Mouse (Mus musculus): Measurements from ENCODE around the gene Tmprss13.

The Tmprss13 gene

GRCm38 (mm10) chr9:45382336-45382735, 63.4 kb downstream of the Tmprss13 start:
- peak; percentile 29 to 39 for DNase-seq (ENCODE audit: low spot score in 2 of 2)

- DNase-seq (ENCODE audit: low spot score in 2 of 2): no peak
Observed at GRCm38 (mm10) chr9:45382834-45383233, 63.9 kb downstream of the Tmprss13 start.

GRCm38 (mm10) chr9:45383883-45384282, 65.0 kb downstream of the Tmprss13 start:
- DNase-seq (ENCODE audit: low spot score in 2 of 2): no peak

GRCm38 (mm10) chr9:45386698-45387097, 67.8 kb downstream of the Tmprss13 start:
- no peak for DNase-seq (ENCODE audit: low spot score in 2 of 2)

- DNase-seq (ENCODE audit: low spot score in 2 of 2): peak in 1 of 2 experiments; percentile 79
Observed at GRCm38 (mm10) chr9:45388385-45388994, 69.6 kb downstream of the Tmprss13 start.

GRCm38 (mm10) chr9:45389596-45389995, 70.7 kb downstream of the Tmprss13 start:
- no peak for DNase-seq (ENCODE audit: low spot score in 2 of 2)

GRCm38 (mm10) chr9:45391299-45391698, 72.4 kb downstream of the Tmprss13 start:
- DNase-seq (ENCODE audit: low spot score in 2 of 2): no peak

GRCm38 (mm10) chr9:45395218-45395617, 76.3 kb downstream of the Tmprss13 start:
- DNase-seq (ENCODE audit: low spot score in 2 of 2): no peak

- DNase-seq (ENCODE audit: low spot score in 2 of 2): no peak
Observed at GRCm38 (mm10) chr9:45395796-45396195, 76.9 kb downstream of the Tmprss13 start.
